Mouse (Mus musculus) ovary, adult 18-20 months (tissue): Measurements from ENCODE around the gene Tubb2a.

Experiments used
- DNase-seq: peaks from one replicate; pipeline ENCODE4 v3.0.0; 2022; ENCODE audit warnings: low spot score, mixed read lengths

The Tubb2a gene

GRCm38 (mm10) chr13:34077492-34078271, at the start of gene Tubb2a:
Gene Tubb2a (minus strand): TSS chr13:34078007.
- peak; percentile 86 for DNase-seq

GRCm38 (mm10) chr13:34125711-34126110, 47.9 kb upstream of the Tubb2a start:
- DNase-seq, result no peak

- DNase-seq, result no peak
Measured at GRCm38 (mm10) chr13:34120536-34120935, 42.7 kb upstream of the Tubb2a start.

GRCm38 (mm10) chr13:34119406-34119805, 41.6 kb upstream of the Tubb2a start:
- no peak for DNase-seq

DNA sequence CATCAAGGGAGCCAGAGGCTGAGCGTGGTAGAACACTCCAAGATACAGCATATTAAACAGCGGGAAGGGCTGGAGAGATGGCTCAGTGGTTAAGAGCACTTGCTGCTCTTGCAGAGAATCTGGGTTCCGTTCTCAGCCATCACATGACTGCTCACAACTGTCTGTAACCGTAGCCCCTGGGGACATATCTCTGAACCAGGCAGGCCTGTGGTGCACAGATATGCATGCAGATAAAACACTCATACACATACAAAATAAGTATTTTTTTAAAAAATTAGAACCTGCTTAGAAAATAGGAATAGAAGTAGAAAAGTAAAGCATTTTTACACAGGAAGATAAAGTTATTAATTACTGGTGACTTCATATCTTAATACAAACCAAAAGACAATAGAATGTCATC, 41.0 kb upstream of the Tubb2a start:
- DNase-seq, result no peak

- no peak for DNase-seq
Measured at GRCm38 (mm10) chr13:34116508-34116907, 38.7 kb upstream of the Tubb2a start.

DNA sequence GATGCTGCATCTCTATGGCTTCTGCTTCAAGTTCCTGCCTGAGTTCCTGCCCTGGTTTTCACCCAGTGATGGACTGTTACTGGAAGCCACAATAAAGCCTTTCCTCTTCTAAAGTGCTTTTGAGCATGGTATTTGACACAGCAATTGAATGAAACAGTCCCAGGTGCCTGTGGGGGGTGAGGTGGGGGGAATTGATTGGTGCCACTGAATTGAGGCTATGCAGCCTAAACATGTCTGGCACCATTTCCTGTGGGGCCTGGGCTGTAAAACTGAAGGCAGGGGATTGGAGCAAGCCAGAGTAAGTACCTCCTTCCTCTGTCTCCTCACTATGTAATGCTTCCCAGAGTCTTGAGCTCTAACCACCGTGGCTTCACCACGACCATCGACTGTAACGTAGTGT, 36.8 kb upstream of the Tubb2a start:
- no peak for DNase-seq

DNA sequence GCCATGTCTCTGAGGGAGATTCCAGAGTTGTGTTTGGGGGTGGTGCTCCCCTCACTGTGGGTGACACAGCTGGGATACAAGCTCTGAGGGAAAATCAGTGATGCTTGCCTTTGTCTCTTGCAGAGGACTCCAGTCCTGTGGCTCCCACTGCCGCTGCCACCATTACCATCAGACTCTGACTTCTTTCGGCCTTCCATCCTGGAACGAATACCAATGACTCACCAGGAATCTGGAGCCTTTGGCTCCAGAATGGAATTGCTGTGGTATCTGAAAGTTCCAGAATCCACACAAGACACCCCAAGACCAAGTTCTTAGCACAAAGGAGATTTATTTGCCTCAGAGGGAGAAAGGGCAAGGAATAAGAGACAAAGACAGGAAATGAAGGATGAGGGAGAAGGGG, 35.3 kb upstream of the Tubb2a start:
- no peak for DNase-seq

- peak; percentile 20 for DNase-seq
Measured at GRCm38 (mm10) chr13:34112369-34113081, 34.7 kb upstream of the Tubb2a start.

DNA sequence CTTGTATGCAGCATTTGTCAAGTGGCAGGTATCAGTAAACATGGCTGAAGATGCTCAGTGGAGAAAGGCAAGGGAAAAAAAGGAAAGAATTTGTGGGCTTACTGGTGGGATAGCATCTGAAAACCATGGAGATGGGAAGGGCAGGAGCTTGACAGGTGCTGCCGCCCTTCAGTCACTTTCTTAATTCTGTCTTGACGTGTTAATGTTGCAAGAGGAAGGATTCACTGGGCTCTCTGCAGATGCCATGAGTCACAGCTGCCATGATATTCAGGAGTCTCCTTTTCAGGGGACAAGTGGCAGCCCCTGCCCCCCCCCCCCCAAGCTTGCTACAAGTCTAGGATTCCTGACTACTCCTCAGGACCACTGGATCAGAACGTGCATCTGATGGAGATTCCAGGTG, 34.1 kb upstream of the Tubb2a start:
- DNase-seq, result no peak

DNA sequence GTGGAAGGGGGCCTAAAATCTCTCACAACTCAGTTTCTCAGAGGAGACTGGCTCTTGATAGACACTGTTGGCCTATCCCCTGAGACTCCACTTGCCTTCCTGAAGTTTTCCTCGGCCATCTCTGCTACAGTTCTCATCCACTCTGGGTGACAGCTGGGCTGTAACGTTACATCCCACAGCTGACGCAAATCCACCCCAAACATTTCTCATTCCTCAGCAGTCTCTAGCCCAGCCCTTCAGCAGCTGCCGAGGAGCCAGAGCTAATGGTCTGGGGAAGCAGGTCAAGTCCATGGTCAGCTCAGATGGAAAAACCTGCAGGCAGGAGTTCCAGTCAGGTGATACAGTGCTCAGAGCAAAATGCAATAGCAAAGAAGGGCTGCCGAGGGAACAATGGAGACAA, 33.2 kb upstream of the Tubb2a start:
- no peak for DNase-seq

DNA sequence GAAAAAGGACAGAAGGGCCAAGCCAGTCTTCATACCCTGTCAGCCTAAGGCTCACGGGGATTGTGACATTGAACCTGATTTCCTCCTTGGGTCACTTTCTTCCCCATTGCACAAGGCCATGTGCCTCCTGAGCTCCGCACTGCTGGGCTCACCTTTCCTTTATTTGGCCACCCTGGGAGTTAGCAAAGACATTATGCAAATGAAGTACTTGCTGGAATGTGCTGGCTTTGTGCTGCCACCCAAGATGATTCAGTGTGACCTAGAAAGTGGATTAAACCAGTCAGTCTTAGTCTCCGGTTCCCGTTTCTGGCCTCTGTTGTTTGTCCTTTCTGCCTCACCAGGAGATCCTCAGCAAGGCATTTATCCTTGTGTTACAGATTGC, 31.9 kb upstream of the Tubb2a start:
- no peak for DNase-seq

GRCm38 (mm10) chr13:34109035-34109676, 31.3 kb upstream of the Tubb2a start:
- DNase-seq, result no peak

- no peak for DNase-seq
Measured at GRCm38 (mm10) chr13:34106999-34107398, 29.2 kb upstream of the Tubb2a start.

- DNase-seq, result no peak
Measured at GRCm38 (mm10) chr13:34106256-34106655, 28.4 kb upstream of the Tubb2a start.

- no peak for DNase-seq
Measured at GRCm38 (mm10) chr13:34105364-34105763, 27.6 kb upstream of the Tubb2a start.

- DNase-seq, result no peak
Measured at GRCm38 (mm10) chr13:34101908-34102307, 24.1 kb upstream of the Tubb2a start.

GRCm38 (mm10) chr13:34101247-34101646, 23.4 kb upstream of the Tubb2a start:
- no peak for DNase-seq

DNA sequence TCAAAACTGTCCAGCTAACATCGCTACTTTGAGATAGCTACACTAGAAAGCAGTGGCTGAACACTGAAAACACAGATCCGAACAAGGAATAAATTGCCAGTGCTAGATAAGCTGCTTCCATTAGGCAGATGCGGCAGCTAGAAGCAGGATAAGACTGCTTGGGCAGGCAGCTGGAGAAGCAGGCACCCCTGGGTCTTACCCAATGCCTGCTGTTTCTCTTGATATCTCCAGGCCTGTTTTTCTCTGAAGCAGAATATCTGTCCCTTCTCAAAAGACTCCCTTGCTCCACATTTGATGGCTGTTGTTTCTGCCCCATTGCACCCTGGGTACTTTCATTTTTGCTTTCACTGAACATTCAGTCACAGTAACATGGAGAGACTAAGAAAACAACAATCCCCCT, 22.9 kb upstream of the Tubb2a start:
- DNase-seq, result no peak

- DNase-seq, result no peak
Measured at GRCm38 (mm10) chr13:34097086-34097485, 19.3 kb upstream of the Tubb2a start.

DNA sequence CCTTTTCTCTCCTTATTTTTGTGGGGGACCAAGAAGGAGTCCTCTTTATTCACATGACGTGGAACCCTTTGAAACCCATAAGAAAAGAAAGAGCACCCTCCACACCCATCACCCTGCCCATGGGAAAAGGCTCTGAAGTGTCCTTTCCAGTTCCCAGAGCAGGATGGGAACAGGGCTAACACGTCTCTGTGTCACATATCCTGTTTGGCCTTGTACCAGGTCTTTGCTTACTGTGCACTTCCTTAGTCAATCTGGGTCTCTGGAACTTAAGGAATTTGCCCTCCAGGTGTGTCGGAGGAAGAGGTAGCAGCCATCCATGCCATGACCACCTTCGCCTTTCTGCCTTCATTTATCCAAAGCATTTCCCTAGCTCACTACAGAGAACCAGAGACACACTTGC, 18.6 kb upstream of the Tubb2a start:
- no peak for DNase-seq

DNA sequence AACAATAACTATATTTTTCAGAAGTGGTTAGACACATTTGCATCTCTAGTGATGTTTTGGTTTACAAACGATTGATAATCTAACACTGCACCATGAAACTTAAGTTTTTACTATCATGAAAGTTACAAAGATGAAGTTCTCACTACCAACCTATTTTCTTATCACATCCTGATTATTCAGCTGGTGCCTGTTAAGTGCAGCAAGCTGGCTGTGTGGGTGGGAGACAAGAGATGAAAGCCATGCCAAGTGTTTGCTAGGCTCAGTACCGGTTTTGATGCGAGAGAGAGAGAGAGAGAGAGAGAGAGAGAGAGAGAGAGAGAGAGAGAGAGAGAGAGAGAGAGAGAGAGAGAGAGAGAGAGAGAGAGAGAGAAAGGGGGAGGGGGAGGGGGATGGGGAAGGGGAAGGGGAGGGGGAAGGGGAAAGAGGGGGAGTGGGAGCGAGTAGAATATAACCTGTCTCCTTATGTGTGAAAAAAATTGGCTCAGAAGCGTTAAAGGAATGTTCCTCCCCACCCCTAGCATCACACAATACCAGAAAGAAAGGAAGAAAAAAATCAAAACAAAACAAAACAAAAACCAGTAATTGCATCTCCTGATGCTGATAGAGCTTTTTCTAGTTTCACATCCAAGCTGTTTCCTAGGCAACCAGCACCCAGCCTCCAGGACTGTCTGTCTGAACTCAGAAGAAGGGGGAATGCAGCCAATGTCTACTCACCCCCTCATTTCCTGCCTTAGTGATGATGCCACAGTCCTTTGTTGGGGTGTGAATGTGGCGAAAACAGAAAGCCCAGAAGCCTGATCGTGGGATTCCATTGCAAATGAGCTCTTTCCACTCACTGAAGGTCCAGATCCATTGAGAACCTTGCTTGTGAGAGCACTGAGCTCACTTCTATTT, 18.0 kb upstream of the Tubb2a start:
- no peak for DNase-seq
